Mouse (Mus musculus) lung, postnatal 36 days (tissue): ENCODE measurements around the gene Foxc1.

Experiments
- DNase-seq: peaks from one replicate; pipeline ENCODE4 v3.0.0; 2022; ENCODE audit warnings: mixed read lengths

Foxc1 gene

GRCm38 (mm10) chr13:31806428-31806832 is at the start of gene Foxc1:
Gene Foxc1, plus strand, starts transcription at chr13:31806633.
- DNase-seq = peak; percentile 88

GRCm38 (mm10) chr13:31760411-31760810 is 46.0 kb upstream of the Foxc1 start:
- no peak for DNase-seq

- no peak for DNase-seq
Observed at GRCm38 (mm10) chr13:31761057-31761456, 45.4 kb upstream of the Foxc1 start.

DNA sequence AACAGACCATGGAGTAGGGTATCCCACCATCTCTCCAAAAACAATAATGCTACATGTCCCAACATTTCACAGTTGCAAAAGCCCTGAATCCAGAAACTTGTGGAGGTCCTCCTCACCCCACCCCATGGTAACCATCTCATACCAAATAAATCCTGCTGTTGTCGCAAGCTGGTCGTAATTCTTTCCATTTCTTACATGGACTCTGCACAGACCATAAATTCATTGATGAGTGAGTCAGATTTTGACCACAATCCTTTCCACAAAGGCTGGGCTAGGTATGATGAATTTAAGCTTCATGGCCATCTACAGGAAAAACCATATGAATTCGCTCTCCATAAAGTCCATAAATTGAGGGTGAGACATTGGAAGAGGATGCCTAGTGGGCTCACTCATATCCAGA is 42.0 kb upstream of the Foxc1 start:
- no peak for DNase-seq

- no peak for DNase-seq
Observed at GRCm38 (mm10) chr13:31765564-31765963, 40.9 kb upstream of the Foxc1 start.

- no peak for DNase-seq
Observed at GRCm38 (mm10) chr13:31772882-31773281, 33.6 kb upstream of the Foxc1 start.

GRCm38 (mm10) chr13:31775762-31776161 is 30.7 kb upstream of the Foxc1 start:
- no peak for DNase-seq

DNA sequence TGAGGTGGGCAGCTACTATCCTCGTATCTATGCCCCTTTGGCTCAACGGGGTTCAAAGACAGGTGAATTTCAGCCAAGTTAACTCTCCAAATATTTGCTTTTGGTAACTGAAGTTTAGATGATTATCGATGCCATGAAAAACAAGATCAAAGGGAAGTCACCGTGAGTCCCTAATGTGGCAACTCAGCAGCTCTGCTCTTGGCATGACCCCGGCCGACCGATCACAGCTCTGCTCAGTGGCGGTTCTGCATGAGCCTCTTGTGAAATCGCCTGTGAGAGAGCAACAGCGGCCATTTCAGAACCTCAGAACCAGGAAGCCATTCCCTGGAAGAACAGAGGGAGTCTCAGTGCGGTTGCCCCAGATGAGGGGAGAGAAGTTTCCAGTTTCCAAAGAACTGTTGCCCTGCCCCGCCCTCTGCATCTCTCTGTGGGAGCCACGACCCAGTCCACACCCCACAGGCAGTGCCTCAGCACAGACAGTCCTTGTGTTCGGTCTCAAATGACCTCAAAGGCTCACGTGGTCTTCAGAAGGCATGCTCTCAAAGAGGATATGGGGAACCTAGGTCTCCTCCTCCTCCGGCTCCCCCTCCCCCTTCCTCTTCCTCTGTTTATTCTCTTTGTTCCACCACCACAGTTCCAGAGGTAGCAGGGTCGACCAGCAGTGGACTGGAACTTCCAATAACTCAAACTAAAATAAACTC is 27.0 kb upstream of the Foxc1 start:
- no peak for DNase-seq

DNA sequence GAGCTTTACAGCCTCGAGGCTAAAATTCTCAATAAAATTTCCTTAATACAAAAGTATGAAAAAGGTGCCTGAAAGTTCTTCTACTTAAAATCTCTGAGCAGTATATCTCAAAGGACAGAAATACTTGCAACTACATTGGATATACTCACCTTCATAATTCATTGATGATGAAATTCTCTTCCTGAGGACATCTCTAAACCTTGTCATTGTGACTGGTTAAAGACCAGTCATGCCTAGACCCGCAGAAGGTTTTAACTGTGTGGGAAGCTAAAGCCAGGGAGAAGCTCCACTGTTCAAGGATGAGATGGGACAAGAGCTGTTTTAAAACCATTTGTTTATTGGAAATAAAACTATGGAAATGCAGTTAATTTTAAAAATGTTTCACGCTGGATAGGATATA is 26.1 kb upstream of the Foxc1 start:
- DNase-seq = no peak

DNA sequence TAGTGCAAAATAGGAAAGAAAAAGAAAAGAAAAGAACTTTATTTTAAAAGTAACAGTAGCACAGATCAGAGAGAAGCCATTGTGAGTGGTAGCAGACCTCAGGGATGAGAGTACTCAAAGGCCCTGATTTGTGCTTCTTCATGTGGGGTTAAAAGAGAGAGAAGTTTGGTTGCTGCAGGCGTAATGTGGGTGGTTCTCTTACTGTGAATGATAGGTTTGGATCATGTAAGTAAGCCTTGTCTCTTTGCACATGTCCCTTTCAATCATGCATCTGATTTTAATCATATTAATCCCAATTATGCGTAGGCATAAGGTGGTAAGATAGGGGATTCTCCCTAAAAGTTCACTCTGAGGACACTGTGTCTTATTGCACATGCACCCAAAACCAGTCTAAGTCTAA is 24.4 kb upstream of the Foxc1 start:
- DNase-seq = no peak

DNA sequence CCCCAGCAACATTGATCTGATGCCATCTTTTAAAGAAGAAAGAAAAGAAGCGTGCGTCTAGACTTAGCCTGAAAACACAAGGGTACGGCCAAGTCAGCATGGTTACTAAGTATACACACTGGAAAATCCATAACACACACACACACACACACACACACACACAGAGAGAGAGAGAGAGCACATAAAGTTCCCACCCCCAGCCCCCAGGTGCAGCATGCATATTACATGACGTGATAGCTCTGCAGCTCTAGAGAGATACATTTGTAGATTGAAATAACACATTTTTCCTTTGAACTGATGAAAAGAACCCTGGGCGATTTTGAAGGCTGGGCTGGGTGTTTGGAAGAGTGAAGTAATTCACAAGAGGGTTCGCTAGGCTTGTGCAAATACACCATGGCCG is 21.7 kb upstream of the Foxc1 start:
- DNase-seq = no peak

GRCm38 (mm10) chr13:31792480-31793132 is 13.8 kb upstream of the Foxc1 start:
- DNase-seq = peak; percentile 53

- no peak for DNase-seq
Observed at GRCm38 (mm10) chr13:31793163-31793562, 13.3 kb upstream of the Foxc1 start.

DNA sequence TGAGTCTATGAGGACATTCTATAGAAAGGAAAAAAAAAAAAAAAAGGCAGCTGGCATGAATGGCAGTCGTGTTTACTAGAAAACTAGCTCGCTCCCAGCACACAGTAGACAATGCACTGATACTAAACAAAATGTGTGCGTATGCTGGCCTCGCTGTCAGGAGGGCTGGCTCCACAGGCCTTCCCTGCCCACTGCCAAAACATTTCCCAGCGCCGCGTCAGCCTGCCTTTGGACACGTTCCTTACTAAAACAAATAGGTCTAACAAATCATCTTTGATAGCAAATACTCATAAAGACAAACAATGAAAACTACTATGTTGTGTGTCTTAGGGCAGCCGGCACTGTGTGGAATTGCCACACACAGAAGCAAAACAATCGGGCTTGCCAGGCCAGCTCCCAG is 9.1 kb upstream of the Foxc1 start:
- no peak for DNase-seq

- DNase-seq = no peak
Observed at GRCm38 (mm10) chr13:31798075-31798474, 8.4 kb upstream of the Foxc1 start.

GRCm38 (mm10) chr13:31800581-31801576 is 5.6 kb upstream of the Foxc1 start:
- DNase-seq = peak; percentile 89

DNA sequence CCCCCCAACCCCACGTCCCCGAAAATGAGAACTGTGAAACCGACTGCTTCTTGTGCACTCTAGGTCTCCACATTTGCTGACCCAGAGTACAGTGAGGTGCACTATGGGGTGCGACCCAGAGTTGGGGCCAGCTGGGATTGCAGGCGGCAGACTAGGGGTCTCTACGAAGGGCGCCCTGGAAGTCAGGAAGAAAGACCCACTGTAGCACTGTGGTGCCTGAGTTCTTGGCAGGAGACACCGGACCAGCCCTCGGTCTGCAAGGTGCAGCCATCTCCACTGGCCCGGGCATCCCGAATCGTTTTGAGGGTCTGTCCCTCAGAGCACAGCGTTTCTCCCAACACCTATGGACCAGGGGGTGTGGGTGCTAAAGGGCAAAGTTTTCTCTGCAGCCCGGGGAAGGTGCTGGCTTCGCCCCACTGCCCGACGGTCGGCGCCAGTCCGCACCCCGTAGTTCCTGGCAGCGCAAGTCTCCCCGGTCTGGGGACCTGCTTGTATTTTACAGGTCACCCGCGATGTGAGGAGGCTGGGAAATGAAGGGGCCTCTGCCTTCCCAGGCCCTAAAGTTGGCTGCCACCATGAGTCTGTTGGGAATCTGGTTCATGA is 4.6 kb upstream of the Foxc1 start:
- DNase-seq = no peak

DNA sequence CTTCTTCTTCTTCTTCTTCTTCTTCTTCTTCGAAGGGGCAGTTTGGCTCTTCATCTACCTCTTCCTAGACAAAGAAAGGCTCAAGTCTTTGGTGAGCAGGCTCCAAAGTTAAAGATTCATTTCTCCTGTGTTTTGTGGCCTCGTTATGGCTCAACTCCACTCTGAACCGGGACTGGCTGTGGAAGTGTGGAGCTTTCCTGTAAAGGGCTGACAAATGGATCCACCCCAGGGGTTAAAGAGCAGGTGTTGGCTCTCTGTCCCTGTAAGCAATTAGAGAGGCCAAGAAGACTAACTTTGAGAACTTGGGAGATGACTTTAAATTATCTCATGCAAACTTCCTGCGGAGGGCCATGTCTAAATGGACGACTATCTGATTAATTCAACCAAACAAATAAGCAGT is 4.0 kb upstream of the Foxc1 start:
- DNase-seq = no peak

DNA sequence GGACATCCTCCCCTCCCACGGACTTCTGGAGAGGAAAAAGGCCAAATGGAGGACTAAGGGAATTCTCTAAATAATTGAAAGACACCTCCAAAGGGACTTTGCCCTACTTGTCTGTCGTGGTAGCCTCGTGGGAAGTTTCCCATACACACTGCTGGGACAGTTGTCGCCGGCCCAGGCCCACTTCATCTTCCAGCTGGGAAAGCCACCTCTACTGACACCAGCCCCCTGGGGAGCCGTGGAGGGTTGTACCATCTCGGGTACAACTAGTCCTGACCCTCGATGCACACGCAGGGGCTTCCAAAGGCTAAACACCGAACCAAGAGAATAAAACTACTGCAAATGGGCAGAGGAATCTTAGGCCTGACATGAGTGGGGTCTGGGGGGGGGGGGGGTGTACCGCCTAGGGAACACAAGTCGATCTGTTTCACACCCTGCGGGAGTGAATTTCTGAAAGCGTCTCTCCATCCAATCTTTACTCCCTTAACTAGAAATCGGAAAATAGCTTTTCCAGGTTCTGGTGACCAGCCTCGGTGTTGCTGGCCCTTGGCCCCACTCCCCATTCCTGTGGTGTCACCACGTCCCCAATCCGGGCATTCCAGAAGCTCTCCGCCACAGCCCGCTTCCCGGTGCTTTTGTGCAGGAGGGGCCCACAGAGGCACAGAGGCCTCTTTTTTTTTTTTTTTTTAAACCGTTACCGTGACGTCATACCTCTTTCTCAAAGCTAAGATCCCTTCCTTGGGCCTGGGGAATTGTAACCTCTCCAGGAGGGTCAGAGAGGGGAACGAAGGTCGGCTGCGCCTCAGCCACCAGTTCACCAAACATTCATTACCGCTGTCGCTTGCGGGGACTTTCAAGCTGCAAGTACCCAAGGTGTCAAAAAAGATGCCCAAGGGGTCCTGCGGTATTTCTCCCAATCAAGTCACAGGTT is 3.0 kb upstream of the Foxc1 start:
- no peak for DNase-seq

GRCm38 (mm10) chr13:31804571-31804970 is 1.9 kb upstream of the Foxc1 start:
- no peak for DNase-seq

- DNase-seq = no peak
Observed at GRCm38 (mm10) chr13:31805831-31806427, 504 bp upstream of the Foxc1 start.
